Mouse (Mus musculus) T-helper 17 cell (primary cell): Measurements from ENCODE around the gene Prdm11.

Experiments
- in situ Hi-C, 2 experiments: fragments of 300-600 bp; cut with MboI, MseI; formaldehyde crosslinking; loops; 1 replicate in 1 of 2; 2 replicates in 1 of 2; pipeline ENCODE4 v1.15.1; 2025; ENCODE audit warnings: high pct_unique_total_duplicates in 2 of 2

The Prdm11 gene

GRCm38 (mm10) chr2:92938063-92938462 is 107.9 kb downstream of the Prdm11 start:
- in situ Hi-C loops: no loop called here

GRCm38 (mm10) chr2:92935483-92935882 is 110.5 kb downstream of the Prdm11 start:
- in situ Hi-C loops: no loop called here

- in situ Hi-C loops: no loop called here
Measured at GRCm38 (mm10) chr2:92934312-92934982, 111.5 kb downstream of the Prdm11 start.

DNA sequence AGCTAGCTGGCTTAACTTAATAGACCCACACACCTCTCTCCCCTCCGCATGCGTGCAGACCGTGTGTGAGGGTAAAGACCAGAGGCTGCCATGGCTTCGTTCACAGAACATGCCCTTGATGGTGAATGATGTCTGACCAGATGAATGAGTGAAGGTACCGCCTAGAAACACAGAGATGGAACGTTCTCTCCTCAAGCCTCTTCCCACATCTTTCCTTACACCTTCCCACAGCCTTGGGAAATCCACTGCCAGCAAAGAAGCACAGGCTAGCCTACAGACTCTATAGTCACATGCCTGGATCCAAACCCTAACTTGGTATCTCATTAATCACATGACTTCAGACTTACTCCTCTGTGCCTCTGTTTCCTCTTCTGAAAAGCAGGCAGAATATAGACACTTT is 112.6 kb downstream of the Prdm11 start:
- in situ Hi-C loops: no loop called here

- in situ Hi-C loops: no loop called here
Measured at GRCm38 (mm10) chr2:92931061-92931460, 114.9 kb downstream of the Prdm11 start.

GRCm38 (mm10) chr2:92929696-92930095 is 116.3 kb downstream of the Prdm11 start:
- in situ Hi-C loops: no loop called here

GRCm38 (mm10) chr2:92924677-92925259 is 121.2 kb downstream of the Prdm11 start:
- in situ Hi-C loops: loop anchor here in 1 of 2 experiments (25.0 kb wide), 1 partner anchor 1262 kb away; no protein-coding TSS in a partner anchor

- in situ Hi-C loops: loop anchor here in 1 of 2 experiments (25.0 kb wide), 1 partner anchor 1258 kb away; no protein-coding TSS in a partner anchor
Measured at GRCm38 (mm10) chr2:92920709-92921108, 125.3 kb downstream of the Prdm11 start.

DNA sequence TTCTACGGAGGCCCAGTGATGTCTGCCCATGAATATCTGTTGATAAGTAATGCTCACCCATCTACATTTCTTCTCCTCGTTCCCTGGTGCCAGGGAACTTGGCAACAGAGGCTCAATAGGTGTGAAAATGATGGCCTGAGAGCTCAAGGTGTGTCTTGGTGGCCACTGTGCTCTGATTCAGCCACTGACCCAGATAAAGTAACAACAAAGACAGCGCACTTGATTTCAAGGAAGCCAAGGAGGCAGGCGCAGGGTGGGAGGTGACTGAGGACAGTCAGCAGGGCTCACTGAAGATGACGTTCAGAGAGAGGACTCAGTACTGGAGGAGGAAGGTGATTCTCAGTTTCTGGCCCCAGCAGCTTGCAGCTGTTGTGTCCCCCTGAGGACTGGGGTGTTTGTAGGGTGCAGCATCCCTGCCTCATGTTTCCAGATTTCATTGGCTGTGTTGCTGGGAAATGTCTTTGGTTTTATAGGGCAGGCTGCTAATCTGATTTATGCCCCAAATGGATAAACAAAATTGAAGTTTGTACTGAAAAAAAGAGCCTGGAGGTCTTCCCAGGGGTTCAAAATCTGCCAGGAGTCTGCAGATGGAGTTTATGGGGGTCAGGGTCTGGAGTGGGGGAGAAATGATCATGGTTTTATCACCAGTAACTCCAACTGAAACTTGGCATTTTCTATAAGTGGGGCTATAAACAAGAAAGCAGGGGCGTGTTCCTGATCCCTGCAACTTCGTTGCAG is 128.4 kb downstream of the Prdm11 start:
- in situ Hi-C loops: loop anchor here in 1 of 2 experiments (5.0 to 25.0 kb wide), 2 partner anchors 35 to 1255 kb away; no protein-coding TSS in a partner anchor

DNA sequence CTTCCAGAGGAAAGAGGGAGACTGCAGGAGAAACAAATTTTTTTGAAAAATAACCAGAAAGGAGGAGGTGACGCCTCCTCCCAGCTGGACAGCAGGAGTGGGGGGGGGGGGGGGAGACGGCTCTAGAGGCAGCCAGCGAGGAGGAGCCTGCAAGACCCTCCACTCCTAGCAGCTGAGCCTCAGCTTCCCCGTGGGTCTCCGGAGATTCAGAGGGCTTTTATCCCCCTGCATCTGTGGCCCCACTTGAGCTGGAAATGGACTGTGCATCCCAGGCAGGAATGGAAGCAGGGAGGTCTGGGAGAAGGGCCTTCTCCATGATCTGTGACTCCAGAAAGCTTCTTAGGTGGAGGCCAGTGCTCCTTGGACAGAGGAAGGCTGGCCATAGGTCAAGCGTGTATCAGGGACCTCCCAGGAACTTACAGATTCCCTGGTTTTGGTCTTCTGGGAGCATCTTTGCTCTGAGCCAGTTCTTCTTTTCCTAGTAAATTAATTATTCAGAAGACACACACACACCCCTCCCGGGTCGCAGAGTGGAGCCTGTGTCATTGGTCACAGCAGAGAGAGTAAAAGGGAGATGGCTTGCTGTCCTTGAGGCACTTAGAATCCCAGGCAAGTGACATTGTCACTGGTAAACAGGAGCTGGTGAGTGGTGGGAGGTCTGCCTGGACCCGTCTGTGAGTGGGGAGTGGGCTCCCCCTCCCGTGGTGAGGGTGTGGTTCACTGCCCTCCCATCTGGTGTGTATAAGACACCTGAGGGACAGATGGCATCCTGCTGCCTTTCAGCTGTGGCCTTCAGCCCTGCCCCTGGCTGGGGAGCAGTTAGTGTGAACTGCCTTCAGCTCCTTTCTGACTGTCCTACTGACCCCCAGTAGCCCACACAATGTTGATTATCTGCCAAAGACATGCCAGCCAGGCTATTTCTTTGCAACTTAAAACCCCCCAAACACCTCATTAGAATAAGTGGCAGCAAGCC is 130.0 kb downstream of the Prdm11 start:
- in situ Hi-C loops: loop anchor here in 1 of 2 experiments (5.0 to 25.0 kb wide), 2 partner anchors 36 to 1254 kb away; no protein-coding TSS in a partner anchor
